Comparison of ENCODE assay signal across 26 mouse cellular contexts in genomic region chr2:109738331-109738730, GRCm38 (mm10).
"Had no signal": no experiment of that assay in that cellular context is flagged by ENCODE, and none has a peak within 500 bp of the region (broad histone marks: within the 10 kb centered on the region; RNA-seq: fewer than 3 reads in every experiment).

No protein-coding gene starts in this region.

- ATAC-seq: hindbrain, embryonic 16.5 days; inflammation-experienced regulatory T-cells, adult 6 months; intestine, embryonic 15.5 days; intestine, postnatal 0 days had no signal

- DNase-seq: gastrocnemius, adult 2 months; gastrocnemius, postnatal 10 days; gastrocnemius, postnatal 25 days; heart, adult 2 months; heart, postnatal 10 days; heart, postnatal 4 days; kidney, adult 18-20 months; kidney, adult 8-10 months; kidney, postnatal 10 days; kidney, postnatal 25 days; kidney, postnatal 4 days; liver; liver, embryonic 13.5 days had no signal

- H3K4me1 ChIP-seq: liver, embryonic 13.5 days; liver, embryonic 15.5 days had no signal

- H3K27ac ChIP-seq: gastrocnemius, adult 2 months; heart, adult 2 months; hindbrain, embryonic 10.5 days; hindbrain, embryonic 12.5 days; hindbrain, embryonic 14.5 days; intestine, embryonic 15.5 days; layer of hippocampus, adult 2 months; left cerebral cortex, adult 2 months; limb, embryonic 10.5 days; limb, embryonic 12.5 days; liver, embryonic 13.5 days; liver, embryonic 15.5 days had no signal

- H3K4me3 ChIP-seq: gastrocnemius, adult 2 months; heart, adult 2 months; heart, embryonic 12.5 days; hindbrain, embryonic 10.5 days; hindbrain, embryonic 12.5 days; intestine, embryonic 15.5 days; layer of hippocampus, adult 2 months; left cerebral cortex, adult 2 months; limb, embryonic 10.5 days; limb, embryonic 12.5 days; liver, embryonic 13.5 days; liver, embryonic 15.5 days had no signal
